Mouse (Mus musculus) urinary bladder, postnatal 36 days (tissue): ENCODE measurements around the gene Vmn2r60.
"Not testable (repeated sequence)": the region's sequence is repeated elsewhere in the genome, so short reads cannot be mapped to it uniquely, and the experiment has no call there.

Experiments
- DNase-seq, 2 experiments: peaks; one replicate each; pipeline ENCODE4 v3.0.0; 2022; ENCODE audit warnings: low spot score in 2 of 2, mixed read lengths in 1 of 2

Gene Vmn2r60

GRCm38 (mm10) chr7:42107470-42107869, at the start of gene Vmn2r60:
Gene Vmn2r60, plus strand, starts transcription at chr7:42107770.
- no peak for DNase-seq

GRCm38 (mm10) chr7:42058923-42059322, 48.6 kb upstream of the Vmn2r60 start, which contains the start of gene Vmn2r59:
Gene Vmn2r59, minus strand, starts transcription at chr7:42059023.
- no peak for DNase-seq

- not testable (repeated sequence) for DNase-seq
Observed at GRCm38 (mm10) chr7:42107061-42107460, 509 bp upstream of the Vmn2r60 start.
